Mouse (Mus musculus): ENCODE results near the gene Fosl2.

Fosl2 gene

DNA sequence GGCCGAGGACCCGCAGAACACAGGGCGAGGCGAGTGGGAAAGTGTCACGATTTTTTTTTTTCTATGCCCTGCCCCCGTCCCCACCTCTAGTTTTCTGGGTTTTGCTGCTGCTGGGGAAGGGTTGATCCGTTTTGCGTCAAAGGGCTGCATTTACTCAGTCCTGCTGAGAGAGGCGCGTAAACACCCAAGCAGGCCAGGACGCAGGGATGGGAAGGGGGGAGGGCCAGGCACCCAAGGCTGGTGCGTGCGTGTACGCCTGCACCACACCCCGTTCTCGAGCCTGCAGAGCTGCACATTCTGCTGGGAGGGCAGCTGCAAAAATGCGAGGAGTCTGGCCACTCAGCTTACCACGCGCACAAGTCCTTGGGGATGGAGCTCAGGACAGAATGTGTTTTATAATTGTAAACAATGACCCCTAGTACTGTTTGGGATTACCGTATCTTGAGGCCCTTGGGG is 2.0 kb upstream of the Fosl2 start:
- intact Hi-C loops (cut with DNase I) = loop anchor here (10.0 kb wide), 2 partner anchors 129 to 199 kb away; no protein-coding TSS in a partner anchor

DNA sequence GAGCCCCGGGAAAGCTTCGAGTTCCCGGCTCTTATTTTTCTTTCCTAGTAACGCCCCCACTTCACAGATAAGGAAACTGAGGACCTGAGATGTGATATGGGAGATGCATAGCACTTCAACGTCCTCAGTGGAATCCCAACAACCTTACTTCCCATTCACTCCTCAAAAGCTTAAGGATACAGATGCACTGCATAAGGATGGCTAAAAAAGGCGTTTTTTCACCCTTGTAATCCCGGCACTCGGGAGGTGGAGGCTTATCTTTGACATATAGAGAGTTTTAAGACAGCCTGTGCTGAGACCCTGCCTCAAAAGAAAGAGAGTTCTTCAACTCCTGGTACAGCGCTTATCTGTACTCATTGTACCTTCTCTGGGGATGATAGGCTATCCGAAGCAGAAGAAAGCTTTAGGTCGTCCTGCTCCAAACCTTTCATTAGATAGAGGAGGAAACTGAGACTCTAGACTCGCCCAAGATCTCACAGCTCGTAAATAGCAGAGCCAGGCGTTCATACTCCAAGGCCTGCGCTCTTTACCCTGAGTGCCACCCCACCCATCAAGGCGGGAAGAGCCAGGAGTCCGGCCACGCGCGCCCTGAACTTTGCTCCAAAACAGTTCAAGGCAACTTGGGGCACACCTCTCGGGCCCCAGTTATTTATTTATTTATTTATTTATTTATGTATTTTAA is 1.4 kb upstream of the Fosl2 start:
- intact Hi-C loops (cut with DNase I) = loop anchor here (10.0 kb wide), 2 partner anchors 129 to 199 kb away; no protein-coding TSS in a partner anchor

- intact Hi-C loops (cut with DNase I) = loop anchor here (5.0 to 10.0 kb wide), 6 partner anchors 130 to 533 kb away; partner anchors contain the start of genes Babam2 and Rbks
Measured at GRCm38 (mm10) chr5:32134903-32135335, 682 bp upstream of the Fosl2 start.

DNA sequence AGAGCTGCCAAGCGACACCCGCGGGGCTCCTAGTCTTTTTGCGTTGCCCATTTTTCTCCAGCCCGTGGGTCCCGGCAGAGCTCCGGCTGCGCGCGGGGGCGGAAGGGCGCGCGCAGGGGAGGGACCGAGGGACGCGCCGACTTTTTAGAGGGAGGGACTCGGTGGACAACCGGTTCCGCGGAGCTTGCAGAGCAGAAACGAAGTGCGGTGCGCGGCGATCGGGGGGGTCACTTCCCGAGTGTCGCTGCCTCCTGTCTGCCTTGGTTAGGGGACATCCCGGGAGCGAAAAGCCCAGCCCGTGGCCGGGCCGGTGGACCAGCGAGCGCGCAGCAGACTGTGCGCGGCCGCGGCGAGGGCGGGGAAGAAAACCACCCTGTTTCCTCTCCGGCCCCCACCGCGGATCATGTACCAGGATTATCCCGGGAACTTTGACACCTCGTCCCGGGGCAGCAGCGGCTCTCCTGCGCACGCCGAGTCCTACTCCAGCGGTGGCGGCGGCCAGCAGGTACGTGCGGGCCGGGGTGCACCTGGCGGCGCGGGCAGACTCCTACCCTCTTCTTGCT is 781 bp downstream of the Fosl2 start:
- intact Hi-C loops (cut with DNase I) = loop anchor here (5.0 to 10.0 kb wide), 6 partner anchors 132 to 534 kb away; partner anchors contain the start of genes Babam2 and Rbks

GRCm38 (mm10) chr5:32137106-32137522 is 1.5 kb downstream of the Fosl2 start:
- intact Hi-C loops (cut with DNase I) = loop anchor here (5.0 to 10.0 kb wide), 6 partner anchors 132 to 535 kb away; partner anchors contain the start of genes Babam2 and Rbks

GRCm38 (mm10) chr5:32138446-32139195 is 3.0 kb downstream of the Fosl2 start:
- intact Hi-C loops (cut with DNase I) = loop anchor here (5.0 to 10.0 kb wide), 6 partner anchors 134 to 536 kb away; partner anchors contain the start of genes Babam2 and Rbks

DNA sequence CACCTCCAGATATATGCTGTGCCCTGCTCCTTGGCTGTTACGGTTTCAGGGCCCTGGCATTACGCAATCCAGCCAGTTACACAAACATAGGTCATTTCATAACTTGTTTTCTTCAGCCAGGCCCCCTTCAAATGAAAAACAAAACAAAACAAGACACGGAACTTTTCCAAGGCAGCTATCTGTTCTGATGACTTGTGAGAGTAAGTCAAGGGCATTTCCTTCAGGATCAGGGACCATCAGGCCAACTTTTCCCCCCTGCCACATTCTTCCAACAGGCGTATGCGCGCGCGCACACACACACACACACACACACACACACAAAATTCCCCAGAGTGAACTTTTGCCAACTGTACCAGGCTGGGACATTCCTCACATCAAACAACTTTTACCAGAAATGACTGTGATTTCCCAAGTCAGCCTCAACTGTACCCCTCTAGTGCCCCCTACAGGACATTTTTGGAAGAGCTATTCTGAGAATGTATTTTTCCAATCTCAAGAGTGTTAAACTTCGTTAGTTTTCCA is 4.0 kb downstream of the Fosl2 start:
- intact Hi-C loops (cut with DNase I) = loop anchor here (5.0 to 10.0 kb wide), 6 partner anchors 135 to 537 kb away; partner anchors contain the start of genes Babam2 and Rbks

DNA sequence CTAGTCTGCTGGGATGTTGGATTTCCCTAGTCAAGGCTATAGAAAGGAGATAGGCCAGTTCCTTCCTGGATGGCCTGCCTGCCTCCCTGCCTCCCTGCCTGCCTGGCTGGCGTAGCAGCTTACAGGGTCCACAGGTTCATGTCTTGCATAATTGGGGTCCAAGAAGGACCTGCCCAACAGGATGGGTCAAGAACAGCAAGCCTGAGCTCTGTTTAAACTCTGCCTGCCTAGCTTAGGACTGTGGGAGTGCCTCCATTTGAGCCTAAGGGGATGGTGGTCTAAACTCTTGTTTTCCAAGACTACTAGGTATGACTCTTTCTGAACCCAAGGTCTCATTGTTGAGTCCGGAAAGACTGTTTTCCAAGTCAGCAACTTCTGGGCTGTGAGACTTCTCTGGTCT is 6.3 kb downstream of the Fosl2 start:
- intact Hi-C loops (cut with DNase I) = no loop called here

GRCm38 (mm10) chr5:32143433-32143970 is 7.9 kb downstream of the Fosl2 start:
- intact Hi-C loops (cut with DNase I) = no loop called here

- intact Hi-C loops (cut with DNase I) = loop anchor here (5.0 kb wide), 1 partner anchor 51 kb away; no protein-coding TSS in a partner anchor
Measured at GRCm38 (mm10) chr5:32146281-32146680, 10.7 kb downstream of the Fosl2 start.

DNA sequence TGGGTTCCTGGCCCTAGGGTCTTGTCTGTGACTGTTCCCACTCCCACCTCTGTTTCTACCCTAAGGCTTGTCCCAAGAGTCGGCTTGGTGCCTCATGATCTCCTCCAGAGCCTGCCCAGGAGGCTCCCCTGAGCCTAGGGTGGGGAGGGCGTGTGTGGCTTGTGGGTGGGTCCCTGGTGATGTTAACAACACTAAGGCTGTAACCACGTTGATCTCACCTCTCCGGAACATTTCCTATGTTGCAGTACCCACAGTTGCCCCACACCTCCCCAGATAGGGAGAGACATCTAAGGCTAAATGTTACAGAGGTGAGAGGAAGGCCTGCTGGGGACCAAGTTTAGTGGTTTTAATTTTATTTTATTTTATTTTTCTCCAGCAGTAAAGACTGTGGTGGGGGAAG is 13.0 kb downstream of the Fosl2 start:
- intact Hi-C loops (cut with DNase I) = loop anchor here (5.0 kb wide), 1 partner anchor 49 kb away; no protein-coding TSS in a partner anchor

DNA sequence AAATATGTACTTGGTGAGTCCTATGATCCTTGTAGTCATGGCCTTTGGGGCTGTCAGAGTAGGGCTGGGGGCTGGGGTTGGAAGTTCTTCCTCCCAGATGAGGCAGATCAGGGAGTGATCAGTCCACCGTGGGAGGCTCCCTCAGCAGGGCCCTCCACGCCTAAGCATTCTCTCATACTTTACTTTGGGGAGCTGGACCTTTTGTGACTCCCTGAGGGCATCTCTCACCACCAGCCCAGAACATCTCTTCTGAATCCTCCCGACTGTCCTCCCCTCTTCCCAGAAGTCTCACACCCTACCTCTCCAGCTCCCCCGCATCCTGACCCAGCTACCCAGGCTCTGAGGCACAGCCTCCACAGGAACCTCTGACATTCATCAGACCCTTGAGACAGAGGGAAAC is 15.6 kb downstream of the Fosl2 start:
- intact Hi-C loops (cut with DNase I) = no loop called here

GRCm38 (mm10) chr5:32152725-32153417 is 17.3 kb downstream of the Fosl2 start:
- intact Hi-C loops (cut with DNase I) = no loop called here

DNA sequence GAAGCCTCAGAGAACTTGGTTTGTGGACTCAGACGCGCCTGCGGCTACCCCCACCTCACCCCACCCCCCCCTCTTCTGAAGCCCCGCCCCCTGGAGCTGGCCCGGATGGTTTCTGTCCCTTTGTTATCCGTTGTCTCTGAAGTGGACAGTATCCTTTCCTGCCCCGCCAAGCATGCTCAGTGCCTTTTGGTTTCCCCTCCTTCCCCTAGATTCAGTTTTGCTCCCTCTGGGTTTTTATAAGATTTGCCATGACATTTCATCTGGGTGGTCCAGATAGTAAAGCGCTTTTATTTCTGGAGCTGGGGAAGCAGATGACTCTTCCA is 17.8 kb downstream of the Fosl2 start:
- intact Hi-C loops (cut with DNase I) = no loop called here

DNA sequence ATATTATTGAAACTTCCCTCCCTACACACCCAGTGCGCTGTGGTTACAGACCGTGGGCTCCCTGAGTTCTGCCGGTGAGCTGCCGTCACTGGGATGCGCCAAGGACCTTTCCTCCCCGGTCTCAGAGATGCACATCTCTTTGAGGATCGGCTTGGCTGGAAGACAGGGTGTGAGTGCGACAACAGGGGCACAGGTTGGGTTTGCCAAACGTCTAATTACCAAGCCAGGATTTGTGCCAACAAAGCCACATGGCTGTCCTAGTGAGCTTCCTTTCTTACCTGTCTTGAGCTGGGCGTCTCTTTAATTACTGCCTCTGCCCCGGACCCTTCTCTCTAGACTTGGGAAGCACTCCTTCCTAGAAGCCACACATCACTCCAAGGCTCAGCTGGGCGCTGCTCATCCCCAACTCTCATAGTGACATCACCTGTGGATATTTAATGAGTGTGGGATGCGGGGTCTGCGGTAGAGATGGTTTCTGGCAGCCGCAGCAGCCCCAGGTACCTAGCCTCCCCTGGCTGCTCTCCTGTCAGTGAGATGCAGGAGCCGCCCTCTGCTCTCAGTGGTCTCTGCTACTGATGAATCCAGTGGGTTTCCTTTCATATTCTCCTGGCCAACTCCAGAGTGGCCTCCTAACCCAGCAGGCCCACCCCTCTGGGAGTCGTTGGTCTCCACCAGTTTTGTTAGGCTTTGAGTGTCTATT is 18.3 kb downstream of the Fosl2 start:
- intact Hi-C loops (cut with DNase I) = no loop called here

GRCm38 (mm10) chr5:32154931-32155688 is 19.5 kb downstream of the Fosl2 start:
- intact Hi-C loops (cut with DNase I) = no loop called here

DNA sequence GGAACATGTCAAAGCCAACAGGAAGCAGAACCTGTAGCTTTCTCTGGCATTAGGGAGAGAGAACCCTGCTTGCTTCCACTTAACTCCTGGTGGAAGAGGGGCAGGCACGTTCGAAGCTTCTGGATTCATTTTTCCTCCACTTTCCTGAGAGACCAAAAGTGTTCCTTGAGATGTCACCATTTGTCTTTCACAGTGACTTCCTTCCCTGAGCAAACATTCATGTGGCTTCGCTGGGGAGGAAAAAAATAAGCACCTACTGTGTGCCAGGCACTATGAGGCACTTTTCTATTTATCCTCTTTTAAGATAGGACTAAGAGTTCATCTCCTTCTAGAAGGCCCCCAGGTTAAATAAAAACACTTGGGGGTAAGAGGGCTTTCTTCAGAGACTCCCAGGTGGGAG is 20.3 kb downstream of the Fosl2 start:
- intact Hi-C loops (cut with DNase I) = no loop called here

- intact Hi-C loops (cut with DNase I) = no loop called here
Measured at GRCm38 (mm10) chr5:32163478-32164043, 28.0 kb downstream of the Fosl2 start.

DNA sequence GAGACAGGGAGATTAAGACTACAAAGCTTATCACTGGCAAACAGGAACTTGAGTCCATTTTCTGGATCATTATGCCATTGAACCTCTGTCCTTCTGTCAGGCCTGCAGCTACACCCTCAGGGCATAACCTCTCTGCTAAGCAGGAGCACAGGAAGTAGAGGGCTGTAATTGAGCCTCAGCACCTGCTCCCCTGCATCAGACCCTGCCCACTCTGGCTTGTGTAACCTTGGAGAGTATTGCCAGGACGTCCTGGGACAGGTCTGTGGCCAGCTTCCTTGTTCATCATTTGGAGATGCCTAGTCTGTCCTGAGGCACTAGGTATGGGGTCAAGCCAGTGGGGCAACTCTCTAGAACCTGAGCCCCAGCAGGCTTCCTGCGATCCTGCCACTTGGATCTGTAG is 36.6 kb downstream of the Fosl2 start:
- intact Hi-C loops (cut with DNase I) = no loop called here

Data from adrenal gland (tissue).